Mouse (Mus musculus): Measurements from ENCODE around the gene Lsamp. TPM values are rescaled to one million over a fixed set of nuclear protein-coding genes. Genes with fewer than 3 reads are reported as not detected.
A peak's percentile ranks its signal among the peaks of the same experiment; 100 is the strongest.

Gene Lsamp
- total and polyA plus RNA-seq, 2 experiments: 0.07 to 0.37 TPM

DNA sequence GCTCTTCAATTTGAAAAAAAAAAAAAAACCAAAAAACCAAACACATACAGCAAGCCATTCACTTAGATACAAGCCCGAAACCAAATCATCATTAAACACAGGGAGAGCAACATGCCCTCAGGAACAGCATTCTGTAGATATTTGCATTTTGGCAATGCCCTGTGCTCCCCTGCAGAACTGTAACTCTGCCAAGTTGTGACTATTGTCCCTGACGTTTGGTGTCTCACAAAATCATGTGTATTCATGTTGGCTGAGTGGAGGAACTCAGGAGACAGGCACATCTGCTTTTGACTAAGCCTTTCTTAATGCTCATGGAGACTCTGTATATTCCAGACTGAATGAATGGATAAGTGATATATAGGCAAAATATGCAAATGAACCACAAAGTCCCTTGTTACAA, 724.4 kb downstream of the Lsamp start:
- no peaks in the 10 kb centered on the region for H3K36me3 ChIP-seq (ENCODE audit: control insufficient read depth, insufficient read depth, low read length)
- no peaks in the 10 kb centered on the region for H3K27me3 ChIP-seq (ENCODE audit: control insufficient read depth, insufficient read depth, low read length)
- WGBS: 57% methylated on average over 2 of the region's 2 CpGs
- no peak for DNase-seq (ENCODE audit: extremely low read depth, low read depth, low spot score)
- no peak overlapping the region for H3K4me3 ChIP-seq (ENCODE audit: insufficient read depth, low read depth, low read length)
- no peak overlapping the region for H3K9ac ChIP-seq (ENCODE audit: low read depth, low read length)
- H3K27ac ChIP-seq (replicated peaks; ENCODE audit: insufficient read depth, low read depth, low read length): no peak overlapping the region
- TF ChIP-seq POLR2A (IDR thresholded peaks at IDR 0.05; ENCODE audit: extremely low read depth, insufficient read depth, low read length) (no peak), CTCF (IDR thresholded peaks at IDR 0.05; ENCODE audit: low read depth, low read length) (no peak)
- H3K4me1 ChIP-seq (ENCODE audit: control insufficient read depth, insufficient read depth, low read length): no peaks in the 10 kb centered on the region
- H3K79me2 ChIP-seq (ENCODE audit: control insufficient read depth, insufficient read depth, low read length): no peaks in the 10 kb centered on the region

DNA sequence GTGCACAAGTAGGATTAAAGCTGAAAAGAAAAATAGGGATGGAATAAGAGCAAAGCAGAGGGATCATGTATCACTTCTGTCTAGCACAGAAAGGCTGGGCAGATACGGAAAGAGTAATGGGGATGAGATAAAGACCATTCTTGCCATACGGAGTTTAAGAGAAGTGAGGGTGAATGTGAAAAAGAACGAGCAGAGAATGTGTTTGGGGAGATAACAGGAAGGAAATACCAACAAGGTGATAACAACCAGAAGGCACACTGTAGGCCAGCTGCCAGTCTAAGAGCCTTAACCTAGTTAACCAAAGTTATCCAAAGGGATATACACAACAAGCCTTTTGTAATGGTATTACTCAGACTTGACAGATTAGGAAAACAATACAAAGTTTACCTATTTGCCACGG, 725.4 kb downstream of the Lsamp start:
- no peak for DNase-seq (ENCODE audit: extremely low read depth, low read depth, low spot score)
- no peak for TF ChIP-seq POLR2A (IDR thresholded peaks at IDR 0.05; ENCODE audit: extremely low read depth, insufficient read depth, low read length)
- TF ChIP-seq CTCF (IDR thresholded peaks at IDR 0.05; ENCODE audit: low read depth, low read length): no peak
- Histone ChIP-seq H3K9ac (ENCODE audit: low read depth, low read length) (no peak overlapping the region), H3K4me3 (ENCODE audit: insufficient read depth, low read depth, low read length) (no peak overlapping the region), H3K27ac (replicated peaks; ENCODE audit: insufficient read depth, low read depth, low read length) (no peak overlapping the region), H3K79me2 (ENCODE audit: control insufficient read depth, insufficient read depth, low read length) (no peaks in the 10 kb centered on the region), H3K4me1 (ENCODE audit: control insufficient read depth, insufficient read depth, low read length) (no peaks in the 10 kb centered on the region), H3K36me3 (ENCODE audit: control insufficient read depth, insufficient read depth, low read length) (no peaks in the 10 kb centered on the region), H3K27me3 (ENCODE audit: control insufficient read depth, insufficient read depth, low read length) (no peaks in the 10 kb centered on the region)
- WGBS: 37% methylated on average over 4 of the region's 4 CpGs

DNA sequence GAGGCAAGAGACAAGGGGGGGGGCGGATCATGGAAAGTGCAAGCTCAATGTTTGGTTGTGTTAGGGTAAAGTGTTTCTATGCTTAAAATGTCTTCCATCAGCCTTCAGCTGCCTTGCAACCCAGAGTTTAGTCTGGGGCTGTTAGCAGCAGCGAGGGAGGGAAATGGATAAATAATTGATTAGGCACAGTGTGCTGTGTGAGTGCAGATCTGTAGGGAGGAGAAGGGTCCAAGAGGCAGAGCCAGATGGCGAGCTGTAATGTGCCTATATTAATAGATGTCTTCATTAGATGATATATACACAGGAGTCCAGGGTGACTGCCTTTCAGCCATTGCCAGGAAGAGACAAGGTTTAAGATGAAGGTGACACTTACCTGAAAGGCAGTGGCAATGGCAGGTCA, 725.9 kb downstream of the Lsamp start:
- Histone ChIP-seq H3K27me3 (ENCODE audit: control insufficient read depth, insufficient read depth, low read length) (no peaks in the 10 kb centered on the region), H3K27ac (replicated peaks; ENCODE audit: insufficient read depth, low read depth, low read length) (no peak overlapping the region), H3K4me1 (ENCODE audit: control insufficient read depth, insufficient read depth, low read length) (no peaks in the 10 kb centered on the region), H3K79me2 (ENCODE audit: control insufficient read depth, insufficient read depth, low read length) (no peaks in the 10 kb centered on the region), H3K9ac (ENCODE audit: low read depth, low read length) (no peak overlapping the region), H3K36me3 (ENCODE audit: control insufficient read depth, insufficient read depth, low read length) (no peaks in the 10 kb centered on the region), H3K4me3 (ENCODE audit: insufficient read depth, low read depth, low read length) (no peak overlapping the region)
- DNase-seq (ENCODE audit: extremely low read depth, low read depth, low spot score): no peak
- WGBS: 59% methylated on average over 3 of the region's 3 CpGs
- TF ChIP-seq POLR2A (IDR thresholded peaks at IDR 0.05; ENCODE audit: extremely low read depth, insufficient read depth, low read length) (no peak), CTCF (IDR thresholded peaks at IDR 0.05; ENCODE audit: low read depth, low read length) (no peak)

DNA sequence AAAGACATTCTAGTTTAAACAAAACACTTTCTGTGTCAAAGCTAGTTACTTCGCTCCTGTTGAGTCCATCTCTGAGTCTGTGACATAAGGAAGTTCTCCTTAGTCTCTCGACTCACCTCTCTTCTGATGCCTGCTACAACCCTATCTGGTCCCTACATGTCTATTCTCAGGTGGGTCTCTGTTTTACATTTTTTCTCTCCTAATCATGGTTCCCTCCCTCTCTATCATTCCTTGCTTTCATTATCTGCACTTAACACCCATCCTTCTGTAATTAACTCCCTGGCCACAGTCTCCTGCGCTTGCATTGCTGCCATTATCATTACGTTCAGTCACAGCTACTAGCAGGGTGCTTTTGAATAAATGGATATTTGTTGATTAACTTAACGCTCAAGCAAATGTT, 726.3 kb downstream of the Lsamp start:
- Histone ChIP-seq H3K79me2 (ENCODE audit: control insufficient read depth, insufficient read depth, low read length) (no peaks in the 10 kb centered on the region), H3K27me3 (ENCODE audit: control insufficient read depth, insufficient read depth, low read length) (no peaks in the 10 kb centered on the region), H3K27ac (replicated peaks; ENCODE audit: insufficient read depth, low read depth, low read length) (no peak overlapping the region), H3K4me3 (ENCODE audit: insufficient read depth, low read depth, low read length) (no peak overlapping the region), H3K4me1 (ENCODE audit: control insufficient read depth, insufficient read depth, low read length) (no peaks in the 10 kb centered on the region), H3K36me3 (ENCODE audit: control insufficient read depth, insufficient read depth, low read length) (no peaks in the 10 kb centered on the region), H3K9ac (ENCODE audit: low read depth, low read length) (no peak overlapping the region)
- no peak for DNase-seq (ENCODE audit: extremely low read depth, low read depth, low spot score)
- 84% methylated on average over 5 of the region's 5 CpGs for WGBS
- no peak for TF ChIP-seq CTCF (IDR thresholded peaks at IDR 0.05; ENCODE audit: low read depth, low read length)
- TF ChIP-seq POLR2A (IDR thresholded peaks at IDR 0.05; ENCODE audit: extremely low read depth, insufficient read depth, low read length): no peak

DNA sequence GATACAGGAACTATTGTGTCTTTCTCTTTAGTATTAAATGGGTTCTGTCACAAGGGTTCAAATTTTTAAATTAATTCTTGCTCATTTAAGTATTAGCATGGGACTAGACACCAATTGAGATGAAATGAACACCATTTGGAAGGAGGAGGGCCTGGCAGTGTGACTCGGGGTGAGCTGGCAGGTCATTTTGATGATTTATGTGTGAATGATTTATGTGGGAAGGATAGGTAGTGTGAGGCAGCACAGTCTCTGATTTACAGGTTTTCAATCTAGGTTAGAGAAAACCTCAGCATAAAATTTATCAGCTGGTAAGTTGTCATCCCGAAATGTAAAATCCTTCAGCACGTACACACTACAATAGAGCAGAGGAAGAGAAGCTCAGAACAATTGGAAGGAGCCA, 729.6 kb downstream of the Lsamp start:
- no peaks in the 10 kb centered on the region for H3K27me3 ChIP-seq (ENCODE audit: control insufficient read depth, insufficient read depth, low read length)
- no peak overlapping the region for H3K4me3 ChIP-seq (ENCODE audit: insufficient read depth, low read depth, low read length)
- no peaks in the 10 kb centered on the region for H3K4me1 ChIP-seq (ENCODE audit: control insufficient read depth, insufficient read depth, low read length)
- no peak overlapping the region for H3K27ac ChIP-seq (replicated peaks; ENCODE audit: insufficient read depth, low read depth, low read length)
- no peak for TF ChIP-seq CTCF (IDR thresholded peaks at IDR 0.05; ENCODE audit: low read depth, low read length)
- TF ChIP-seq POLR2A (IDR thresholded peaks at IDR 0.05; ENCODE audit: extremely low read depth, insufficient read depth, low read length): no peak
- DNase-seq (ENCODE audit: extremely low read depth, low read depth, low spot score): no peak
- H3K9ac ChIP-seq (ENCODE audit: low read depth, low read length): no peak overlapping the region
- WGBS: 59% methylated on average over 3 of the region's 3 CpGs
- H3K79me2 ChIP-seq (ENCODE audit: control insufficient read depth, insufficient read depth, low read length): no peaks in the 10 kb centered on the region
- H3K36me3 ChIP-seq (ENCODE audit: control insufficient read depth, insufficient read depth, low read length): no peaks in the 10 kb centered on the region

DNA sequence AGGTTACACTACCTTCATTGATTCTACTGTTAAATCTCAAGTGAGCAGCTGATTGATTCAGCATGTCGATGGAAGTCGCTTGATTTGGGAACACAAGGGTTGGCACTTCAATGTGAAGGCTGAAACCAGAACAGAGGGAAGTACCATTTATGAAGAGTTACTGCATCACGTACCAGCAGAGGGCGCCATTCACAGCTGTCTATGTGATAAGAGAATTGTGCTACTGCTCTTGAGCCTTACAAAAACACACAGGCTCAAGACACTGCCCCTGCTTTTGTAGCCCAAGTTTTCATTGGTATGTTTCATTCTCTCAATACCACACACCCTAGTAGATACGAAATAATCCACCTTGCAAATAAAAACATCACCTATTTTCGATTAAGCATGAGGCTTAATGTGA, 754.9 kb downstream of the Lsamp start:
- no peaks in the 10 kb centered on the region for H3K79me2 ChIP-seq (ENCODE audit: control insufficient read depth, insufficient read depth, low read length)
- peak; percentile 58 for DNase-seq (ENCODE audit: extremely low read depth, low read depth, low spot score)
- no peaks in the 10 kb centered on the region for H3K36me3 ChIP-seq (ENCODE audit: control insufficient read depth, insufficient read depth, low read length)
- H3K4me3 ChIP-seq (ENCODE audit: insufficient read depth, low read depth, low read length): no peak overlapping the region
- no peaks in the 10 kb centered on the region for H3K4me1 ChIP-seq (ENCODE audit: control insufficient read depth, insufficient read depth, low read length)
- TF ChIP-seq CTCF (IDR thresholded peaks at IDR 0.05; ENCODE audit: low read depth, low read length): peak; percentile 31
- no peak for TF ChIP-seq POLR2A (IDR thresholded peaks at IDR 0.05; ENCODE audit: extremely low read depth, insufficient read depth, low read length)
- 29% methylated on average over 6 of the region's 6 CpGs for WGBS
- H3K27ac ChIP-seq (replicated peaks; ENCODE audit: insufficient read depth, low read depth, low read length): no peak overlapping the region
- no peak overlapping the region for H3K9ac ChIP-seq (ENCODE audit: low read depth, low read length)
- H3K27me3 ChIP-seq (ENCODE audit: control insufficient read depth, insufficient read depth, low read length): no peaks in the 10 kb centered on the region
